Mouse (Mus musculus) layer of hippocampus, adult 11-12 months (tissue): ENCODE measurements around the gene Scfd1.

Experiments
- DNase-seq: peaks from one replicate; pipeline ENCODE4 v3.0.0; 2022; ENCODE audit warnings: low spot score

Scfd1 gene

DNA sequence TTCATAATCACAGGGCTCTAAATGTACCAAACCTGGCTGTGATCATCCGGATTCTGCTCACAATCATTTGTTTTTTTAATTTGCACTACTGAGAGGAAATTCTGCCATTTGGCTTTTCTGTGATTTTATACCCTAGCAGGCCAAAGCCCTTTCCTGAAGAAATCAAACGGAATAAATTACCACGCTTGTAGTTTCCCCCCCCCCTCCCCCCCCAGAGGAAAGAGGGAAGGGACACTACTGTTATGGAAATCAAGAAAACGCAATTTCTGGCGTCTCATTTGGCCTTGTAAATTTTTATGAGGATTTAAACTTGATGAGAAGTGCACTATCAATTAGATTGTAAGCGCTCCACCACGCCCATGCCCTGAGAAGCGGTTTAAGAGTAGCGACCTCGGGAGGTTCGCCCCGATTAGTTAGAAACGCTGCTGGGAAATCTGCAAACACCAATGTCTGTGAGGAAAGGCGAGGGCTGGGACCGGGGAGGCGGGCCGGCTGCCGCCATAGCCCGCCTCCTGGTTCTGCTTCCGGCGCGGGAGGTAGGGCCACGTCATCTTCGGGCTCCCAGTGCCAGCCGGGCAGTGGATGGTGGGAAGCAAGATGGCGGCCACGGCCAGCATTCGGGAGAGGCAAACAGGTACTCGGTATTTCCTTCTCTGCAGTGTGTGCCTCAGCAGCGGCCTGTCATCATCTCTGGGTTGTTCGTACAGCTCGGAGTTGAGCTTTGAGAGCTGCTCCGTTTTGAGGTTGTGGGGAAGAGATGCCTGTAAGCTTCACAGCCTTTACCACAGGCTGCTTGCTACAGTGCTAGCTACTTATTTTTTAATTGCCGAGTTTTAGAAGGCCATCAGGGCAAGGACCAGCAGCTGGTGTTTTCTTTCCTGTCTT lies at the start of gene Scfd1:
Gene Scfd1 (plus strand): TSS at position 508 of the 885 bp plus-strand sequence.
- DNase-seq: peak; percentile 94

DNA sequence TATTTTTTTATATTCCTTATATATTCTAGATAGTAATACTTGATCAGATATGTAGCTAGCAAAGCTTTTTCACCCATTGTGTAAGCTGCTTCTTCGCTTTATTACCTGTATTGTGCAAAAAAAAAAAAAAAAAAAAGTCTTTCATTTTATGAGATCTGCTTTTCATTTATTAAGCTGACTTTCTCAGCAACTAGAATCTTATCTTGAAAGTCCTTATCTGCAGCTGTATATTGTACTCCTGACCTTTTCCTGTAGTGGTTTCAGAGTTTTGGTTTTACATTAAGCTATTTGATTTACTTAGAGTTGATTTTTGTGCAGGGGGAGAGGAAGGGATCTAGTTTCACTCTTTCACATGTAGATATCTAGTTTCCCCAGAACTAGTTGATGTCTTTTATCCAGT lies 40.3 kb upstream of the Scfd1 start:
- DNase-seq: no peak

DNA sequence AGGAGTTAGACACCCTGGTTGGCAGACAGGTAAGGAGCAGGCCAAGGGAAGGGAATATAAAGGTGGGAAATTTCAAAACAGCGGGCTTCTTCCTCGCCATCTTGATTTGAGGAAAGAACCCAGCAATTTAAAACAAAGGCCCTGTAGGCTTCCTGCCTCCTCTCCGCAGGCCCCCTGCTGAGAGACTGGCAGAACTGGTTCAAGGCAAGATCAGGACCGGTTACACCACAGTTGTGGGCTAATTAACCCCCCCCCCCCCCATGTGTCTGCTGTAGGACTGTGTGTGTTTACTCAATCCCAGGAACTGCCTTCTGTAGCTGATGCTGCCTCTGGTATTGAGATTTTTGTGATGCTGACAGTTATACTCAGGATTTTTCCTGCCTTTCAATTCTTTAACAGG lies 31.2 kb upstream of the Scfd1 start:
- no peak for DNase-seq

DNA sequence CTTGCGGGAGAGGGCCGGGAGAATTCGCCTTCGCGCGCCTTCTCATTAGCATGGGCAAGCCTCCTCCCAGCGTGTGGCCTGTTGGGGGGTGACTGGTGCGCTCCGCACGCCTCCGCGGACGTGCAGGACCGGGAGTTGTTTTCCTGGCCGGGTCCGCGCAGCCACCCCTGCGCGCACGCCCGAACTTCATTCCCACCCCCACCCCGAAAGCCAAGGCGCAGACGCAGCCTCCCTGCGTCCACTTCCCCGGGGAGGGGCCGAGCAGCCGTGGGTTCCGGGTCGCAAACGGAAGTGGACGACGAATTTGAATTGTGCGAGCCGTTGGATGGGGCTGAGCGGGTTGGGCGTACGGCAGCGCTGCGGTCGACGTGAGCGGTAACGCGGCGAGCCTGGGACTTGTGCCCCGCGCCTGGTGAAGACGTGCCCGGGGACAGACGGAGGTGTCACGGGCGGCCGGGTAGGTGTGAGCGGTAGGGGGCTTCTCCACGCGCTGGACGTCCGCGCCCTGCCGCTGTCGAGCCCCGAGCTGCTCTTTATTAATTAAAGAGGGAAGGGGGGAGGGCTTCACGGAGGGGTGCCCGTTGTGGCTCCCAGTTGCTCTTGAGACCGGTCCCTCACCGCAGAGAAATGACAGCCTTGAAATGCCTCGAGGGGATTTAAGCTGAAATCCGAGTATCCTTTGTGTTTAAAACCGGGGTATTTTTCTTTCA lies 29.2 kb upstream of the Scfd1 start, which contains the start of gene G2e3:
Gene G2e3 (plus strand): TSS at position 74 of the 710 bp plus-strand sequence.
- peak; percentile 83 for DNase-seq

DNA sequence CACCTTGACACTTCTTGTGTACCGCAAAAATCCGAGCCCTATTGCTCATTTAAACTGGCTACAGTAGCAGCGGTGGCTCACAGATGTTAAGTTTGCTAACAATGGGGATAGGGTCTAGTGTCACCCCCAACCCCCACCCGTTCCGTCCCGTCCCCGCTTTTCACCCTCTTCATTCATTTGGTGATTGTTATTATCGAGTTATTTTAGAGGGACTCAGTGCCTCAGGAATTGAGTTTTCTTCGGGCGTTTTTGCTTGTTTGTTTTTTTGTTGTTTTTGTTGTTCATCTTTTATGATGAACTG lies 28.7 kb upstream of the Scfd1 start:
- no peak for DNase-seq

DNA sequence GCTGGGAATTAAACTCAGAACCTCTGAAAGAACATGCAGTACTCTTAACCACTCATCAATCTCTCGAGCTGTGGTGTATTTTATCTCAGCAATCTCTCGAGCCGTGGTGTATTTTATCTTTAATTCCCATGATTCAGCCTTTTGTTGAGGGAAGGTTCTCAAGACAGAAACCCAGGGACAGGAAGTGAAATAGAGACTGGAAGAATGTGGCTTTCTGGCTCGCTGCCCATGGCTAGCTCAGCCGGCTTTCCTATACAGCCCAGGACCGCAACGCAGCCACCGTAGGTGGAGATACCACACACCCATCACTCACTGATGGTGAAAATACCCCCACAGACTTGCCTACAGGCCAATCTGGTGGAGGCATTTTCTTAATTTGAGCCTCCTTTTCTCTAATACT lies 22.0 kb upstream of the Scfd1 start:
- no peak for DNase-seq

DNA sequence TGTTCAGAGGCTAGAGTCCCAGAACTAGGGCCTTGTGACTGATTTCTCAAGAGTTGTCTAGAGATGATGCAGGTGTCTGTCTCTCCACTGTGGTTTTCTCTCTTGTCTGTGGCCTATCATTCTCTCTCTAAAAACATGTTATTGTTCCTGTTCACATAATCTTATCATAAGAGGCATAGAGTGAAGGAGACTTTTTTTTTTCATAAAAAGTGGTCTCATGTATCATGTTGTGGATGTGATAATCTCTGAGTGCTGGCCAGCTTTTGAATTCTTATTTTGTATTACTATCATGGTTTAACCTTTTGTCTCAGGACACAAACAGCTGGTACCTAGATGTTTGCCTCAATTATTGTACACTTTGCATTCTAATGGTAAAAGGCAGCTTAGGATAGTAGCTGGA lies 16.0 kb upstream of the Scfd1 start:
- no peak for DNase-seq

DNA sequence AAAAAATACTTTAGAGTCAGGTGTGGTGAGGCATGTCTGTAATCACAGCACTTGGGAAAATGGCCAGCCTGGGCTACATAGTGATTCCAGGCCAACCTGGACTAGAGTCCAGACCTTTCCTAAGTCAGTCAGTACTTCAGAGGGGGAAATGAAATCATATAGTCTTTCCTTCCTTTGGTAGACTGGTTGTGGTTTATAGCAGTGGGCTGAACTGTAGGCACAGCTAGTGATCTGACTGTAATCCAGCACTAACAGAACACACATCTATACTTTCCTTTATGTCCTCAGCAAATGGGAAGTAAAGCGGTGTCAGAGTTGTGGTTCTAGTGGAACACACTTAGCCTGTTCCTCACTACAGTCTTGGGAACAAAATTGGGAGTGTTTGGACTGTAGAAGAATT lies 14.4 kb upstream of the Scfd1 start:
- DNase-seq: no peak

DNA sequence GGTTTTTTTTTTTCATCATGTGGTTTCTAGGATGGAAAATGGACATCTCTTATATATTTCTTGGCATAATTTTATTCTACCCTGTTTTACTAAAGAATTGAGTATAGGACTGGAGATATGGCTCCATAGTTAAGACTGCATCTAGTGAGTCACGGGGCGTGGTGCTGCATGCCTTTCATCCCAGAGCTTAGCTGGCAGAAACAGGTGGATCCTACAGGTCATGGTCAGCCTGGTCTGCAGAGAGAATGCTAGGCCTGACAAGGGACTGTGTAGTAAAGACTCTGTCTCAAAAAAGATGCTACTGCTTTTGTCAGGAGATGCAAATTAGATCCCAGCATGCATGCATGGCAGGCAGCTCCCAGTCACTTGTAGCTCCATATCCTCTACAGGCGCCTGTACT lies 8.8 kb upstream of the Scfd1 start:
- DNase-seq: no peak

DNA sequence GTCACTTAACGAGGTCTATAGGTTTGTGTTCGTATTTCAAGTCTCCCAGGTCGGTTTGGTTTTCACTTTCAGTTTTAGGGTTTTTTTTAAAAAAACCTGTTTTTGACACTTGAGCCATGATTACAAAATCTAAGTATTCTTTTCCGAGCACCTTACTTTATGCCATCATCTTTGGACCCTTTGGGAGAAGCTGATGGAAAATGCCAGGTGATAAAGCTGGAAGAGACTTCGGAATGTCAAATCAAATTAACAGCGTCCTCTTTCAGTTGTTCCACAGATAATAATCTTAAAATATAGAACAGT lies 529 bp downstream of the Scfd1 start:
- DNase-seq: no peak

DNA sequence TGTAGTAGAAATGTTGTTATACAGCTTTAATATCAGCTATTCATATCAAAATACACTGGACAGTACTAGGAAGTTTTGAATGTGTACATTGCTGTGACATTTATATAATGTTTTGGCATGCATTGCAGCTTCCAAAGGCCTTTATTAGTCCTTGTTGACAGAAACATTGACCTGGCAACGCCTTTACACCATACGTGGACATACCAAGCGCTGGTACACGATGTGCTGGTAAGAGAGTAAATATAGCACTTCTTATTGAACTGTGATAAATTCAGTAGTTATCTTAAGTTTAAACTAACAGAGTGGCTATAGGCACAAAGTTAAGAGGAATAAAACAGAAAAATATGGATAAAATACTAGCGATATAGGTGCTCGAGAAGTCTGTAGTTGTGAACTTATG lies 22.6 kb downstream of the Scfd1 start:
- DNase-seq: no peak

DNA sequence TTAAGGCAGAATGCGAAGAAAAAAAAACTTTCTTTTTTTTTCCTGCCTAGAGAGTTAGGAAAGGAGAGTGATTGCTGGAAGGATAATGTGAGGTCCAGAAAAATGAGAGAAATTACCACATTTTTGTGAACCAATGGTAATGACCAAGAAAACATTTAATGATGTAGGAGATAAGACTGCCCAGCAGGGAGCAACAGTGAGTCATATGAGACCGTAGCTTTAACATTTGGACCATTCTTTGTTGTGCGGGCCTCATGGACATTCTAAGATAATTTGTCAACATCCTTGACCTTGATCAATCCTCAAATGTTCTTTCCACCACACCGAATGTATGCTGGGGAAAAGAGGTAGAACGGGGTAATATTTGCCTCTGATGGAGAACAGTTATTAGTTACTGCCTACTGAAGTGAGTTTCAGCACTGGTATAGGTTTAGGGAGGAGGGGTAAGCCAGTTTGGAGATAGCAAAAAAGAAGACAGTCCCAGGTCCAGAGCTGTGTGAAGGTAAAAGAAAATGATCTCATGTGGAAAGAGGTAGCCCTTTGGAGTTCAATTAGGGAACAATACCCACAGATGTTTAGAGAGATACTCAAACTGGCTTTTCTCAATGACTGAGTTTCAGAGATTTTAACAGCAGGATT lies 24.9 kb downstream of the Scfd1 start:
- peak; percentile 23 for DNase-seq

DNA sequence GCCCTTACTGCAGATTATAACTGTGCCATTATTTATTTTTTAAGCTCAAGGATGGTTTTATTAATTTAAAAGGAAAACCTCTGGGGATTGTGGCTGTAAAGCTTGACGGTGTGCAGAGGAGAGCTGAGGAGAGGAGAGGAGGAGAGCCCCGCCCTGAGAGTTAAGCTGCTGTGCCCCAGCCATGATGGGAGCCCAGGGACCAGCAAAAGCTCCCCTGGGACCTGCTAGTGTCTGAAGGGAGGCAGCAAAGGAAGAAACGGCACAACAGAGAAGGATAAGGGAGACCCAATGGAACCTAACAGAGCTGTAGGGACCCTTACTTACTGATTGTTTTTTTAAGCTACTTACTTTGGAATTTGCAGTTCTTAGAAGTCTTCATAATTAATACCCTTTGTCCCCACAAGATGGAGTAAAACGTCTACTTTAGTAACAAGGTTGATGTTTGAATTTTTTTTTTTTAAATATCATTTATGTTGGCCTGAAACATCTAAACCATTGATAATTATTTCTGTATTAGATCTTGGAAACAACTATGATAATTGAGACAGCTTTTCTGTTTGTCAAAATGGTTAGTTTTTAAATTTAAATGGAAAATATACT lies 26.8 kb downstream of the Scfd1 start:
- DNase-seq: no peak

DNA sequence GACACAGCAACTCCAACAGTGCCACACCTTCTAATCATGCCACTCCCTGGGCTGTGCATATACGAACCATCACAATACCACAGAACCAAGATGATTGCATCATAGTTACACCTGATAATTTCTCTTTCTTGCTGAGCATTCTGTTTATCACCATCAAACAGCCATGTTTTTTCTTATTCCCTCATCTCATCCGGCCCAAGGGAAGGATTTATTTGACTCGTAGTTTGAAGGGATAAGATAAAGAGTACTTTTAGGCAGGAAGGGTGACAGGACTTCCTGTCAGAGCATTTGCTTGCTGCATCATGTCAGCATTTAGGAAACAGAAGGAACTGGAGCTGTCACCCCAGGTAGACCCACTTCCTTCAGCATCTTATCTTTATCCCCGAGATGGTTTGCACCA lies 34.1 kb downstream of the Scfd1 start:
- DNase-seq: no peak

DNA sequence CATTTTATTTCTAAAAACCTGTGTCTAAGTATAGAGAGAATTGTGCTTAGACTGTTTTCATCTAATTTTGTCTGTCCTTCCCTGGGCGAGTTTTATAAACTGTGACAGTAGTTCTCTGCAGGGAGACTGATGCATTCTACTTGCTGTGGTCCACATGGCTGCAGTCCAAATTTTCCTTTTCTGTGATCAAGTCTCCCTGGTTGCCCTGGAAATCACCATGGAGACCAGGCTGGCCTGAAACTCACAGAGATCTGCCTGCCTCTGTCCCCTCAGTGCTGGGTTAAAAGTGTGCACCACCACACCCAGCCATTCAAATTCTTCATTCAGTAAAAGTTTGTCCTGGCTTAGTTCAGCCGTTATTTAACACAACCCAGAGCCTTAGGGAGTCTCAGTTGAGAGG lies 60.2 kb downstream of the Scfd1 start:
- no peak for DNase-seq

DNA sequence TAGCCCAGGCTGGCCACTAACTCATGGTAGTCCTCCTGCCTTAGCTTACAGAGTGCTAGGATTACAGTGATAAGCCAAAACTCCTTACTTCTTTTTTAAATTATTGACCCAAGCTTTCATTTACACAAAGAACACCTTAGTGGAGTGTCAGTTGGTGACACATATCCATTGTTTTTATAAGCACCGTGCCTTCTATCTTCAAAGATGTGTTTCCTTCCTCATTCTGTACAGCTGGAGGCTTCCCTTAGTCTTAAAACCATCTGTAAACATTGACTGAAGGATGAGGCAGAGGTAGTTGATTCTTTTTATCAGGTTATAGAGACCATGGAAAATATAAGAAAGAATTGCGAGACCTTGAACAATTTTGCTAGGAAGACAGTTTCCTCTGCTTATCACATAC lies 61.0 kb downstream of the Scfd1 start:
- no peak for DNase-seq

DNA sequence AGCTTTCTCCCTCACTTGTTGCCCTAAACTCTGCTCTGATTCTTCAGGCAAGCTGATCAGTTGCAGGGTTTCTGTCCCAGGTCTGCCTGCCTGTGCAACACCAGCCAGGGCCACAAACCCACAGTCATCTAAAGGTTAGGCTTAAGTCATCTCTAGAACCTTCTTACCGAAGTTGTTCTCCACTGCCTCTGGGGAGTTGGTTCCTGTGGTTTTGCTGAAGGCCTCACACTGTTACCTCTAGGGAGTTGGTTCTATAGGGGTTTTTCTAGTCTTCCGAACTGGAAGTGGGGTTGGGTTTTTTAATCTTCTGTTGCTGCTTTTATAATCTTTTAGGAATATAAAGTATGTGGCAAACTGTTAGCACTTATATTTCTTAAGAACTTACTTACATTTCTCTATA lies 72.0 kb downstream of the Scfd1 start:
- DNase-seq: no peak

DNA sequence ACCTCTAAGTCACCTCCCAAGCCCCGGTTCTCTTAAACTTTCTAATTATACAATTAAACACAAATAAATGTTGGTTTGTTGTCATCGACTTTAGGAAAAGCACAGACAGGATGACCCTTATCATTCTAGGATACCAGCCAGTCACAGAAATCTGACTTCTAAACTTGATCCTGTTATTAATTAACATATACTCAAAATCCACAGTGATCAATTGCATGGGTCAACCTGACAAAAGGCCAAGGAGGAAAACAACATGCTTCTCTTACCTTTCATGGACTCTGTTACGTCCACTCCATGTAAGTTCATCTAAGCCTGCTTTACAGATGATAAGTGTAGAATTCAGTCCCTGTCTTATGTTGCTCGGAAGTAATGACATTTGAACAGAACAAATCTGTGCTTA lies 93.6 kb downstream of the Scfd1 start:
- DNase-seq: no peak

DNA sequence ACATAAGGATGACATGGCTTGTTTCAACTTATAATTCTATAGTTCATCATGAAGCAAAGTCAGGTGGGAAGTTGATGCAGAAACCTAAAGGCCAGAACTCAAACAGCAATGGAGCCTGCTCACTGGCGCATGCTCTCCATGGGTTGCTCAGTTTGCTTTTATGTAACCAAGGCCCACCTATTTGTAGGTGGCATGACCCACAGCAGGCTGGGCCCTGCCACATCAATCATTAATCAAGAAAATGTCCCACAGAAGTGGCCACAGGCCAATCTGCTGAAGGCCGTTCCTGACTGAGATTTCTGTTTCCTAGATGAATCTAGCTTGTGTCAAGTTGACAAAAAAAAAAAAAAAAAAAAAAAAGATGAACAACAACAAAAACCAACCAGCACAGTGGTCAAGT lies 103.9 kb downstream of the Scfd1 start:
- no peak for DNase-seq

DNA sequence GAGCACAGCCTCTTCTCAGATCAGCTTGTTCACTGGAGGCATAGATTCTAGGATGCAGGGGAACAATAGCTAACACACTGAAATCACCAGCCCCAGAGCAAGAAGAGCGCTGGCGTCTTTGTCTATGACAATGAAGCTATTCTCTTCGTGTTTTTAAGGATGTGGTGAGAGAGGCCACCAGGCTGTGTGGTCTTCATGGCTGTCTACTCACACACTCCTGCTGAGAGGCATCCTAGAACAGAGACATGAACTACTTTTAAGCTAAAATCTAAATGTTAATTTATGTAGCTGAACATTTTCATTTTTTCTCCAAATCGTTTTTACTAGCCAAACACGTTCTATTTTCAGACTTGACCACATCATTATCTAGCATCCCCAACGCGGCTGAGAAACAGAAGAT lies 114.7 kb downstream of the Scfd1 start:
- no peak for DNase-seq

DNA sequence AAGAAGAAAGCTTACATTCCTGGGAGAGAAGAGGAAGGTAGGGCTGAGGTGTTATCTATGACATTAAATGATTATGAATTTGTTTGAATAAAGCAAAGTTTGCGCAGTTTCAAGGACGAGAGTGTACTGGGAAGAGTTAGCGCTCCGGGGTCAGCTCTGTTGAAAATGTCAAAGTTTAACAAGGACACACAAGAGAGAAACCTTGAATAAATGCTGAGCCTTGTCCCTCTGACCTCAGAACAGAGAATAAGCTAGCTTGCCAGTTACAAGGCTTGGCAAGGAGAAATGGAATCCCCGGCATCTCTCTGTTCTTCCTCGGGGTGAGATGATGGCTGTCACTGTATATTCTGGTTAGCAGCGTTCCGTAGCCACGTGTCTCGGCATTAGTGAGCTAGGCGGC lies 116.2 kb downstream of the Scfd1 start:
- DNase-seq: no peak

DNA sequence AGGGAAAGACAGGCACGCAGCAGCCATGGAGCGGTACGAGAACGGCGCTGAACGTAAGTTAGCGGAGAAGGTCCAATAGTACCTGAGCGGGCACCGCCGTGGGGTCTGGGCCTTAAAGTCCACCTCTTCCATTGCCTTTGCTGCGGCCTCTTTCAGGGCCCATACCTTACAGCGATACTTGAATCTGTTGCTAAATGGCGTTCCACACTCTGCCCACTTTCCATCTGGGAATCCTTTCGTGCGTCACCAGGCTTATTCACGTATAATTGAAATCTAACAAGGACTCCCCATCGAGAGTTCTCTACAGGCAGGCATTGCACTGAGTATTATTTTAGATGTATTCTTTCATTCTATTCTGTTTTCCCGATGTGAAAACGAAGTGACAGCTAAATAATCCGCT lies 117.3 kb downstream of the Scfd1 start:
- no peak for DNase-seq
